Mouse (Mus musculus): ENCODE results near the gene Gna11. TPM values are rescaled to one million over a fixed set of nuclear protein-coding genes. Genes with fewer than 3 reads are reported as not detected.
A peak's percentile ranks its signal among the peaks of the same experiment; 100 is the strongest.

Gene Gna11
- polyA plus RNA-seq, 1 experiment from 2014 or later: 24.3 TPM

DNA sequence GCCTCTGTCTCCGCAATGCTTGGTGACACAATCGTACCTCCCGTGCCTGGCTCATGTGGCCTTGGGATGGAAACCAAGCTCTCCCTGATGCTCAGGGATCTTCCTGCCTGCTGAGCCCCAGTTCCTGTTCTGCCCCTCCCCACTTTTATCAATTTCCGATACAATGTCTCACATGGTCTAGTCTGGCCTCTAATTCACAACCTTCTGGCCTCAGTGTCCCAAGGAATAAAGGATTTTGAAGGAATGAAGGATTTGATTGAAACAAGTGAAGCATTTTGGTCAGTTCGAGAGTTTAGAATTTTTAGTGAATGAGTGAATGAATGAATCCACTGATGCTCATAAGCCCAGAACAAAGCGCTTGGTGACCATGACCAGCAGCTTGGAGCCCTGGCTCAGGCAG is 21.8 kb downstream of the Gna11 start:
- Histone ChIP-seq H3K9ac (ENCODE audit: low read depth, low read length) (peak overlapping the region; percentile 62), H3K4me2 (ENCODE audit: low read depth, low read length) (peak overlapping the region; percentile 47), H3K27ac (ENCODE audit: low read length) (no peak overlapping the region), H3K36me3 (ENCODE audit: control insufficient read depth, insufficient read depth) (no peaks in the 10 kb centered on the region), H3K9me3 (replicated peaks; ENCODE audit: control insufficient read depth, low read length) (no peaks in the 10 kb centered on the region), H3K4me1 (ENCODE audit: control insufficient read depth, low read depth, low read length) (peaks cover 45% of the 10 kb centered on the region), H3K4me3 (ENCODE audit: low read depth, low read length) (peak overlapping the region; percentile 55), H3K27me3 (ENCODE audit: control insufficient read depth, insufficient read depth, low read depth, low read length) (no peaks in the 10 kb centered on the region)
- WGBS (ENCODE audit: insufficient replicate concordance): 23% methylated on average over 6 of the region's 6 CpGs
- no peak for ATAC-seq (ENCODE audit: low read depth)

DNA sequence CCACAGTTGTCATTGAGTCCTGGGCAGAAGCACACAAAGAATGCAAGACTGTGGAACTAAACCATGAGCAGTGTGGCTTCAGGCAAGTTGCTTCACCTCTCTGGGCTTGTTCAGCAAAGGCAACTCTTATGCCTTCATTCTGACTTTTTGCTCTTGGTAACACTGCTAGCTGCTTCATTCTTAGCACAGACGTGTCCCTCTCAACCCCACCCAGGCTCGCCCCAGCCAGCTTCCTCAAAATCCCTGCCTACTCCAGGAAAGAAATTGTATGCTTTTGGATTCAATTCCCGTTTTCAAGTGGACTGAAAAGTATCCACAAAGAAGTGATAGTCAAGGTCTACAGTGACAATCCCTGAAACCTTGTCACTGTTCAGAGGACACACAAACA is 25.0 kb downstream of the Gna11 start:
- WGBS (ENCODE audit: insufficient replicate concordance): 20% methylated on average over 3 of the region's 3 CpGs
- H3K4me1 ChIP-seq (ENCODE audit: control insufficient read depth, low read depth, low read length): peaks cover 44% of the 10 kb centered on the region

GRCm38 (mm10) chr10:81519227-81519977 is 25.6 kb downstream of the Gna11 start:
- 7% methylated on average over 6 of the region's 6 CpGs for WGBS (ENCODE audit: insufficient replicate concordance)
- H3K9me3 ChIP-seq (replicated peaks; ENCODE audit: control insufficient read depth, low read length): no peaks in the 10 kb centered on the region
- H3K4me2 ChIP-seq (ENCODE audit: low read depth, low read length): no peak overlapping the region
- ATAC-seq (ENCODE audit: low read depth): peak; percentile 78
- H3K4me3 ChIP-seq (ENCODE audit: low read depth, low read length): no peak overlapping the region
- no peaks in the 10 kb centered on the region for H3K36me3 ChIP-seq (ENCODE audit: control insufficient read depth, insufficient read depth)
- no peak overlapping the region for H3K9ac ChIP-seq (ENCODE audit: low read depth, low read length)
- peaks cover 39% of the 10 kb centered on the region for H3K4me1 ChIP-seq (ENCODE audit: control insufficient read depth, low read depth, low read length)
- peak overlapping the region; percentile 18 for H3K27ac ChIP-seq (ENCODE audit: low read length)
- no peaks in the 10 kb centered on the region for H3K27me3 ChIP-seq (ENCODE audit: control insufficient read depth, insufficient read depth, low read depth, low read length)

More for the DNA sequence above, 25.0 kb downstream of the Gna11 start:
- Histone ChIP-seq H3K27me3 (ENCODE audit: control insufficient read depth, insufficient read depth, low read depth, low read length) (no peaks in the 10 kb centered on the region), H3K4me3 (ENCODE audit: low read depth, low read length) (no peak overlapping the region), H3K27ac (ENCODE audit: low read length) (peak overlapping the region; percentile 18; the same call in 1 of the 2 replicates), H3K9ac (ENCODE audit: low read depth, low read length) (no peak overlapping the region), H3K4me2 (ENCODE audit: low read depth, low read length) (no peak overlapping the region), H3K36me3 (ENCODE audit: control insufficient read depth, insufficient read depth) (no peaks in the 10 kb centered on the region), H3K9me3 (replicated peaks; ENCODE audit: control insufficient read depth, low read length) (no peaks in the 10 kb centered on the region)
- ATAC-seq (ENCODE audit: low read depth): 0 out of 2 replicates have a peak, but pooled peaks have one; percentile 1

DNA sequence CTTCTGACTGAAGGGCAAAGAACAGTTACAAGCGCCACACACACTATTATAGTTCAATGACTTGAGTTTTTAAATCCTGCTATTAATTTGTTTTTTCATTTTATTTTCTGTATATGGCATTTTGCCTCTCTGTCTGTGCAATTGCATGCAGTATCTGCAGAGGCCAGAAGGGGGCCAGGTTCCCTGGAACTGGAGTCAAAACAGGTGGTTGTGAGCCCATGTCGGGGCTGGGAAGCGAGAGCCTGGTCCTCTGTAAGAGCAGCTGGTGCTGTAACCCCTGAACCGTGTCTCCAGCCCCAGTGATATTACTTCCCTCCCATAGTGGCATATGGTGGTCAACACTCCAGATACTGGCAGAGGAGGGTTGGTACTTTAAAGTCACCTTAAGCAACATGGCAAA is 26.4 kb downstream of the Gna11 start:
- Histone ChIP-seq H3K36me3 (ENCODE audit: control insufficient read depth, insufficient read depth) (peaks cover 5% of the 10 kb centered on the region), H3K27ac (ENCODE audit: low read length) (no peak overlapping the region; the same call in 1 of the 2 replicates)
- 15% methylated on average over 4 of the region's 4 CpGs for WGBS (ENCODE audit: insufficient replicate concordance)

DNA sequence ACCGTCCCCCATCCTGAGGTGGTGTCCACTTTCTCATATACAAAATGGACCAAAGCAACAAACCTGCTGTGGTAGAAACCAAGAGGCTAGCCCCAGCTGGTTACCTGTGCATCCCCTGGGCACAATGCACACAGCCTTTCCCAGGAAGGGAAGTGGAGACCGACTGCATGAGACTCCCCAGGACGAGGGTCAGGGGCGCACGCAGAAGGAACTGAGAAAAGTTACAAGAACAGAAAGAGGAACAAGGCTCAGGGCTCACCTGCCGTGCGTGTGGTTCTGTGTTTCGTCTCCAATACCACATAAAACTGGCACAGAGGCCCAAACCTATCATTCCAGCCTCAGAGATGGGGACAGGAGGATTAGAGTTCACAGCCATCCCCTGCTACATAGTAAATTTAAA is 27.8 kb downstream of the Gna11 start:
- 45% methylated on average over 8 of the region's 8 CpGs for WGBS (ENCODE audit: insufficient replicate concordance)
- no peak overlapping the region for H3K27ac ChIP-seq (ENCODE audit: low read length)
- H3K4me1 ChIP-seq (ENCODE audit: control insufficient read depth, low read depth, low read length): peaks cover 25% of the 10 kb centered on the region
- H3K27me3 ChIP-seq (ENCODE audit: control insufficient read depth, insufficient read depth, low read depth, low read length): no peaks in the 10 kb centered on the region
- no peaks in the 10 kb centered on the region for H3K9me3 ChIP-seq (replicated peaks; ENCODE audit: control insufficient read depth, low read length)
- no peak overlapping the region for H3K4me2 ChIP-seq (ENCODE audit: low read depth, low read length)
- ATAC-seq (ENCODE audit: low read depth): no peak
- no peak overlapping the region for H3K4me3 ChIP-seq (ENCODE audit: low read depth, low read length)
- peaks cover 5% of the 10 kb centered on the region for H3K36me3 ChIP-seq (ENCODE audit: control insufficient read depth, insufficient read depth)
- H3K9ac ChIP-seq (ENCODE audit: low read depth, low read length): no peak overlapping the region

More for the DNA sequence above, 26.4 kb downstream of the Gna11 start:
- Histone ChIP-seq H3K4me3 (ENCODE audit: low read depth, low read length) (no peak overlapping the region), H3K4me1 (ENCODE audit: control insufficient read depth, low read depth, low read length) (peaks cover 30% of the 10 kb centered on the region), H3K4me2 (ENCODE audit: low read depth, low read length) (no peak overlapping the region), H3K9me3 (replicated peaks; ENCODE audit: control insufficient read depth, low read length) (no peaks in the 10 kb centered on the region), H3K9ac (ENCODE audit: low read depth, low read length) (no peak overlapping the region), H3K27me3 (ENCODE audit: control insufficient read depth, insufficient read depth, low read depth, low read length) (no peaks in the 10 kb centered on the region)
- no peak for ATAC-seq (ENCODE audit: low read depth)

- H3K9me3 ChIP-seq (replicated peaks; ENCODE audit: control insufficient read depth, low read length): no peaks in the 10 kb centered on the region
- H3K27ac ChIP-seq (ENCODE audit: low read length): no peak overlapping the region
- H3K4me1 ChIP-seq (ENCODE audit: control insufficient read depth, low read depth, low read length): peaks cover 15% of the 10 kb centered on the region
- 73% methylated on average over 5 of the region's 5 CpGs for WGBS (ENCODE audit: insufficient replicate concordance)
- peaks cover 5% of the 10 kb centered on the region for H3K36me3 ChIP-seq (ENCODE audit: control insufficient read depth, insufficient read depth)
- no peak overlapping the region for H3K4me3 ChIP-seq (ENCODE audit: low read depth, low read length)
- H3K27me3 ChIP-seq (ENCODE audit: control insufficient read depth, insufficient read depth, low read depth, low read length): no peaks in the 10 kb centered on the region
- no peak for ATAC-seq (ENCODE audit: low read depth)
- H3K9ac ChIP-seq (ENCODE audit: low read depth, low read length): no peak overlapping the region
- no peak overlapping the region for H3K4me2 ChIP-seq (ENCODE audit: low read depth, low read length)
These were observed 31.2 kb downstream of the Gna11 start for GRCm38 (mm10) chr10:81513798-81514197.

DNA sequence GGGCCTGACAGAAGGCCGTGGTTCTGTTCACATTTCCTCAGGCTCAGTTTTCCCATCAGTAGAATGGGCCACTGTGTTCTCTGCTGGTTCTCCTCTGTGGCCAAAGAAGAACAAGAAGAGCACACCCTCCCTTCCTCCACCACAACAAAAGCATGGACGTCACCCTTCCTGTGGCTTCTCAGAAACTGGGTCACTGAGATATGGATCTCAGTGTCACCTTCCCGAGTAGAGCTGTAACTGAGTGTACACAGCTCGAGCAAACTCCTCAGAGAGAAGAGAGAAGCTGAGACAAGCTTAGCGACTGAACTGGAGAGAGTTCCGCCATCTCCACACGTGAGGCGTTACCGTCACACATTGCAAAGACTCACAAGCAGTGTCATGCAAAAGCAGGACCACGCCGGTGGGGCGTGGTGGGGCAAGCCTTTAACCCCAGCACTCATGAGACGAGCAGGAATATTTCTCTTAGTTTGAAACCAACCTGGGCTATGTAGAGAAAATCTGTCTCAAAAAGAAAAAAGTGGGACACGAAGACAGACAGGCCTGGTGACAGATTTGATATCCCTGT is 34.7 kb downstream of the Gna11 start:
- WGBS (ENCODE audit: insufficient replicate concordance): 59% methylated on average over 14 of the region's 14 CpGs

DNA sequence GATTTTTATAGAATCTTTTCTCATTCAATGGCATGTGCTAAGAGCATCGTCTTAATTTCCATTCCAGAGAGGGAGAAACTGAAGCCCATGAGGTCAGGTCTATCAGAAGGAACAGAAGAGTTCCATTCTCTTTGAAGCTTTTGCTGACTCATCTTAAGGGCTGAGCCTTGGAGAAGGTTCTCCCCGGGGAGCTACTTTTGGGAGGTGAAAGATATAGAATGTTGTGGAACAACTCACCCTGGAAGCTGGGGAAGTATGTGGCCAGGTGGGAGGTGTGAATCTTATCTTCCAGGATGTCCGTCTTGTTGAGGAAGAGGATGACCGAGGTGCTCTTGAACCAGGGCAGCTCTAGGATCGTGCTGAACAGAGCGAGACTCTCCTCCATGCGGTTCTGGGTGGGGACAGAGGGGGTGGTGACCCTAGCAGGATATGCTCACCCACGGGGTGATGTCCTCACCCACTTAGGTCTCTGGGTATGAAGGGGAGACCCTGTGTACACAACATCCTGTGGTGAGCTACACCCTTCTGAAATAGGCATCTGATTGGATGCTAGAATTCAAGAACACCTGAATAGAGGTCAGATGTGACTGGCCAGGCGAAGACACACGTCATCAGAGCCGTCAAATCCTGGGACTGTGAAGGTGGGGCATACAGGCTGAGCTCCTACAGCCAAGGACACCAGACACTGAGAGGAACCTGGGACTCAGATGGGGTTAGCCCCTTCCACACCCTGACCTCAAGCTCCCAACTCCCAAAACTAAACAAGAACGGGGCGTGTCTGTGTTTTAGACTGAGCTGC is 37.1 kb downstream of the Gna11 start:
- H3K9me3 ChIP-seq (replicated peaks; ENCODE audit: control insufficient read depth, low read length): no peaks in the 10 kb centered on the region
- no peak overlapping the region for H3K4me2 ChIP-seq (ENCODE audit: low read depth, low read length)
- H3K4me3 ChIP-seq (ENCODE audit: low read depth, low read length): no peak overlapping the region
- WGBS (ENCODE audit: insufficient replicate concordance): 62% methylated on average over 13 of the region's 13 CpGs
- no peaks in the 10 kb centered on the region; the same call in 1 of the 2 replicates for H3K27me3 ChIP-seq (ENCODE audit: control insufficient read depth, insufficient read depth, low read depth, low read length)
- no peak overlapping the region for H3K9ac ChIP-seq (ENCODE audit: low read depth, low read length)
- peaks cover 2% of the 10 kb centered on the region for H3K4me1 ChIP-seq (ENCODE audit: control insufficient read depth, low read depth, low read length)
- no peaks in the 10 kb centered on the region for H3K36me3 ChIP-seq (ENCODE audit: control insufficient read depth, insufficient read depth)
- ATAC-seq (ENCODE audit: low read depth): no peak
- H3K27ac ChIP-seq (ENCODE audit: low read length): no peak overlapping the region

More for the DNA sequence above, 34.7 kb downstream of the Gna11 start:
- no peaks in the 10 kb centered on the region for H3K9me3 ChIP-seq (replicated peaks; ENCODE audit: control insufficient read depth, low read length)
- H3K36me3 ChIP-seq (ENCODE audit: control insufficient read depth, insufficient read depth): peaks cover 5% of the 10 kb centered on the region
- H3K9ac ChIP-seq (ENCODE audit: low read depth, low read length): no peak overlapping the region
- H3K27me3 ChIP-seq (ENCODE audit: control insufficient read depth, insufficient read depth, low read depth, low read length): no peaks in the 10 kb centered on the region
- no peak overlapping the region for H3K4me3 ChIP-seq (ENCODE audit: low read depth, low read length)
- H3K4me2 ChIP-seq (ENCODE audit: low read depth, low read length): no peak overlapping the region
- no peak for ATAC-seq (ENCODE audit: low read depth)
- H3K4me1 ChIP-seq (ENCODE audit: control insufficient read depth, low read depth, low read length): no peaks in the 10 kb centered on the region
- H3K27ac ChIP-seq (ENCODE audit: low read length): no peak overlapping the region

All from liver, embryonic 16.5 days (tissue).